Mouse (Mus musculus) C2C12 (cell line): ENCODE measurements at regions not wholly inside any gene's neighbourhood (a gene's known extent, or its start where the extent isn't known, plus 50 kb on each side); places are given as distances from the start of the nearest gene placed in this dataset.

Experiments
- CTCF ChIP-seq: IDR thresholded peaks from one replicate; pipeline ENCODE4 v1.5.1; 2011; ENCODE audit not compliant: control insufficient read depth, insufficient read depth, insufficient read length
- MAX ChIP-seq: IDR thresholded peaks from one replicate; pipeline ENCODE4 v1.6.1; 2011; ENCODE audit warnings: mild to moderate bottlenecking, control low read depth

- TF ChIP-seq CTCF (no peak), MAX (peak; percentile 27)
Observed at GRCm38 (mm10) chr15:5495187-5495849, 251.3 kb upstream of the Ptger4 start.
